16 mouse cellular contexts compared by ENCODE assay signal in the genomic region with DNA sequence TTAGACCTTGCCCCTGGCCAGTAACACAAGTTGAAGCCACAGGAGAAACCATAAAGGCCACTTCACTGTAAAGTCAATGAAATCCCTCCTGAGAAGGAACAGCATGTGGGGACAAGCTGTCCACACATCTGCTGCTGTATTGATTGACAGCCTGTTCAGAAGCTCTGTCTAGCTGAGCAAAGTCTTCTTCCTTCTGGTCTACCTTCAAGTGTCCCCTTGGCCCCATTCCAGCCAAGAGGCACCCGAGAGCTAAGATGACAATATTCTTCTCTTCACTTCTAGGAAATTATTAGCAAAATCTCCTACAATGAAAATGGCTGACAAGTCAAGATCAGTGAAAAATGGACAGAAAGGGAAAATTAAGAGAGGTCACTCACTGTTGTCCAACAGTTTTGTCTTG.
"Had no signal": no experiment of that assay in that cellular context is flagged by ENCODE, and none has a peak within 500 bp of the region (broad histone marks: within the 10 kb centered on the region; RNA-seq: fewer than 3 reads in every experiment).

No protein-coding gene starts in this region.

- H3K4me2 ChIP-seq: limb, embryonic 15.5 days; liver, embryonic 12.5 days; lung, embryonic 14.5 days; midbrain, embryonic 13.5 days; neural tube, embryonic 12.5 days had no signal

- H3K4me1 ChIP-seq: limb, embryonic 15.5 days; liver, embryonic 12.5 days; midbrain, embryonic 13.5 days; neural tube, embryonic 12.5 days had no signal

- H3K36me3 ChIP-seq: limb, embryonic 15.5 days; liver, embryonic 12.5 days; midbrain, embryonic 13.5 days; neural tube, embryonic 12.5 days had no signal

- H3K9ac ChIP-seq: limb, embryonic 15.5 days; liver, embryonic 12.5 days; lung, embryonic 14.5 days; midbrain, embryonic 13.5 days; neural tube, embryonic 12.5 days had no signal

- ATAC-seq: liver, embryonic 12.5 days; midbrain, embryonic 13.5 days had no signal

- H3K27me3 ChIP-seq: limb, embryonic 15.5 days; liver, embryonic 12.5 days; midbrain, embryonic 13.5 days; neural tube, embryonic 12.5 days had no signal

- H3K4me3 ChIP-seq: layer of hippocampus, adult 2 months; left cerebral cortex, adult 2 months; limb, embryonic 15.5 days; liver, embryonic 12.5 days; midbrain, embryonic 13.5 days; neural tube, embryonic 12.5 days had no signal

- H3K27ac ChIP-seq: kidney, postnatal 0 days; layer of hippocampus, adult 2 months; left cerebral cortex, adult 2 months; limb, embryonic 15.5 days; liver, embryonic 12.5 days; midbrain, embryonic 13.5 days; neural tube, embryonic 12.5 days had no signal

- DNase-seq: kidney, adult 9 months; kidney, postnatal 36 days; lung, embryonic 14.5 days; lung, postnatal 10 days; lung, postnatal 4 days; right cerebral cortex, postnatal 4 days; spleen, adult 18-20 months; thymus, adult 18-20 months; thymus, postnatal 14 days had no signal

- H3K9me3 ChIP-seq: limb, embryonic 15.5 days; liver, embryonic 12.5 days; midbrain, embryonic 13.5 days; neural tube, embryonic 12.5 days had no signal
